Mouse (Mus musculus) layer of hippocampus, postnatal 25 days (tissue): Measurements from ENCODE around the gene Ptn. TPM values are rescaled to one million over a fixed set of nuclear protein-coding genes. Genes with fewer than 3 reads are reported as not detected.

Source experiments
- DNase-seq, 2 experiments: peaks; one replicate each; pipeline ENCODE4 v3.0.0; 2022; ENCODE audit warnings: mixed read lengths in 2 of 2, low spot score in 1 of 2; ENCODE audit errors: extremely low spot score in 1 of 2
- microRNA-seq, 2 experiments: library from miRNA; unstranded; fragments of <30 nt; microRNA quantifications; one replicate each; pipeline ENCODE4 v1.2.0; 2021
- total RNA-seq, 2 experiments: library from RNA; stranded (reverse); gene quantifications; 2 replicates each; pipeline ENCODE4 v1.2.3; 2021

Gene Ptn
- total RNA-seq, 2 experiments from 2014 or later, result 253 to 267 TPM

- no peak for DNase-seq
These were observed 138.7 kb downstream of the Ptn start for GRCm38 (mm10) chr6:36671274-36671673.

Small RNAs within 50 kb of the gene (microRNA-seq; reads per million reads assigned to microRNA genes)
- gene Gm25111, result 0 reads per million in 2 experiments
